16 mouse cellular contexts compared by ENCODE assay signal in the genomic region with DNA sequence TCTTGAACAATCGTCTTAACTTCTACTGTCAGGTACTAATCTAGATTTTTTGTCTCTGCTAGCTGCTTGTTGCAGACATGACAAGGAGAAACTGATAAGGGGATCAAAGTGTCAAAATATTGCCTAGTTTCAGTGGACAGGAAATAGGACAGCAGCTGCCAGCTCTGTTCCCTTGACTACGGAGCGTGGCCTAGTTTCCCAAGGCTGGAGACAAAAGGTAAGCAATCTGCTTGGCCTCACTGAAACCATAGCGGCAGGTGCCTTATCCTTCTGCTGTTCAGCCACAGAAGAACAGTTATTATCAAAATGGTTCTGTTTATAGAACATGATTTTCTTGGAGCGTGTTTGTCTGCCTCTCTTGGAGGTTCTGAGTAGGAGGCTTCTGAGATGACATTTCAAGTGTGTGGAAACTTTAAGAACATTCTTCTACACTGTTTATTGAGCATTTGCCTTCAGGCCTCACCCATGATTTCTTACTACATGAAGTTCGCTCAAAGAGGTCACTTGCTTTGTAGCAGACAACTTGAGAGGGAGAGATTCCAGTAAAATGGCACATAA.
A peak's percentile ranks its signal among the peaks of the same experiment; 100 is the strongest.
DNase-seq lines count a peak whose midpoint lies in the region; ATAC-seq and TF ChIP-seq lines count a peak whose summit lies in the region.
"Had no signal": no experiment of that assay in that cellular context is flagged by ENCODE, and none has a peak within 500 bp of the region (broad histone marks: within the 10 kb centered on the region; RNA-seq: fewer than 3 reads in every experiment).

No protein-coding gene starts in this region.

- H3K27ac ChIP-seq in intestine, embryonic 16.5 days (ENCODE audit: low read length), result no peak overlapping the region
- H3K27ac ChIP-seq in midbrain, embryonic 16.5 days (ENCODE audit: low read length), result no peak overlapping the region
- H3K27ac ChIP-seq: heart, embryonic 13.5 days; kidney, postnatal 0 days; liver, embryonic 14.5 days; midbrain, embryonic 12.5 days; stomach, embryonic 15.5 days had no signal

- TF ChIP-seq POLR2A in brain, embryonic 14.5 days (IDR thresholded peaks at IDR 0.05; ENCODE audit: borderline replicate concordance, extremely low read depth, insufficient read depth, insufficient read length, poor library complexity, severe bottlenecking), result no peak

- no peaks in the 10 kb centered on the region for H3K36me3 ChIP-seq in intestine, embryonic 16.5 days (ENCODE audit: control insufficient read depth, insufficient read depth, low read length)
- H3K36me3 ChIP-seq in midbrain, embryonic 16.5 days (ENCODE audit: control insufficient read depth, insufficient read depth, low read length), result no peaks in the 10 kb centered on the region
- H3K36me3 ChIP-seq: heart, embryonic 13.5 days; midbrain, embryonic 12.5 days; stomach, embryonic 15.5 days had no signal

- no peak overlapping the region for H3K9ac ChIP-seq in intestine, embryonic 16.5 days (ENCODE audit: low read depth, low read length)
- no peak overlapping the region for H3K9ac ChIP-seq in midbrain, embryonic 16.5 days (ENCODE audit: low read depth, low read length)
- H3K9ac ChIP-seq: heart, embryonic 13.5 days; liver, embryonic 14.5 days; midbrain, embryonic 12.5 days; stomach, embryonic 15.5 days had no signal

- H3K4me1 ChIP-seq in intestine, embryonic 16.5 days (ENCODE audit: control insufficient read depth, insufficient read depth, low read length), result no peaks in the 10 kb centered on the region
- H3K4me1 ChIP-seq in midbrain, embryonic 16.5 days (ENCODE audit: control insufficient read depth, insufficient read depth, low read length), result no peaks in the 10 kb centered on the region
- H3K4me1 ChIP-seq: heart, embryonic 13.5 days; midbrain, embryonic 12.5 days; stomach, embryonic 15.5 days had no signal

- H3K4me2 ChIP-seq in intestine, embryonic 16.5 days (ENCODE audit: low read depth, low read length), result no peak overlapping the region
- H3K4me2 ChIP-seq in midbrain, embryonic 16.5 days (ENCODE audit: low read length), result no peak overlapping the region
- H3K4me2 ChIP-seq: heart, embryonic 13.5 days; midbrain, embryonic 12.5 days; stomach, embryonic 15.5 days had no signal

- H3K4me3 ChIP-seq in intestine, embryonic 16.5 days (ENCODE audit: low read length), result no peak overlapping the region
- H3K4me3 ChIP-seq in midbrain, embryonic 16.5 days (ENCODE audit: low read depth, low read length), result no peak overlapping the region
- H3K4me3 ChIP-seq: heart, embryonic 13.5 days; midbrain, embryonic 12.5 days; stomach, embryonic 15.5 days had no signal

- no peaks in the 10 kb centered on the region for H3K9me3 ChIP-seq in intestine, embryonic 16.5 days (ENCODE audit: control insufficient read depth, low read length)
- no peaks in the 10 kb centered on the region for H3K9me3 ChIP-seq in midbrain, embryonic 16.5 days (replicated peaks; ENCODE audit: control insufficient read depth, low read length, poor library complexity, severe bottlenecking)
- H3K9me3 ChIP-seq: heart, embryonic 13.5 days; midbrain, embryonic 12.5 days; stomach, embryonic 15.5 days had no signal

- no peaks in the 10 kb centered on the region for H3K27me3 ChIP-seq in intestine, embryonic 16.5 days (replicated peaks; ENCODE audit: control insufficient read depth, insufficient read depth, low read length)
- H3K27me3 ChIP-seq in midbrain, embryonic 16.5 days (ENCODE audit: control insufficient read depth, insufficient read depth, low read depth, low read length), result no peaks in the 10 kb centered on the region
- H3K27me3 ChIP-seq: heart, embryonic 13.5 days; midbrain, embryonic 12.5 days; stomach, embryonic 15.5 days had no signal

- ATAC-seq in megakaryocyte, adult 5-6 weeks (ENCODE audit: poor library complexity, severe bottlenecking), result no peak
- ATAC-seq in intestine, embryonic 16.5 days, result no peak
- ATAC-seq in midbrain, embryonic 16.5 days, result no peak
- ATAC-seq: activated CD4-positive, CD25-positive, alpha-beta regulatory T cell, adult 4 months had no signal

- DNase-seq in layer of hippocampus, adult 9-11 months, result peak; percentile 4
- DNase-seq in layer of hippocampus, postnatal 25 days (ENCODE audit: extremely low spot score in 1 of 2, low spot score in 1 of 2), result no peak
- peak; percentile 40 for DNase-seq in brain, embryonic 14.5 days (ENCODE audit: low read depth)
- DNase-seq in cerebellum, adult 9-10 months, result peak; percentile 23
- peak; percentile 20 for DNase-seq in retina, postnatal 7 days (ENCODE audit: low read depth, low spot score)
- DNase-seq: lung, postnatal 36 days; thymus, postnatal 4 days had no signal

- TF ChIP-seq CTCF in brain, embryonic 14.5 days (IDR thresholded peaks at IDR 0.05; ENCODE audit: borderline replicate concordance, extremely low read depth, insufficient read depth, insufficient read length), result no peak

- 75% methylated on average over 6 of the region's 6 CpGs for WGBS in intestine, embryonic 16.5 days
- 72% methylated on average over 6 of the region's 6 CpGs for WGBS in midbrain, embryonic 16.5 days

Comparison
In these comparisons a context has a peak if more than half of its experiments do, and no peak if none do; other contexts are left out.
1. DNase-seq: peak in layer of hippocampus, adult 9-11 months (single experiment), brain, embryonic 14.5 days (single experiment), cerebellum, adult 9-10 months (single experiment) and retina, postnatal 7 days (single experiment); none in layer of hippocampus, postnatal 25 days (0 of 2).